Comparison of ENCODE assay signal across 40 mouse cellular contexts in genomic region chr17:17912618-17913017, GRCm38 (mm10). TPM values are rescaled to one million over a fixed set of nuclear protein-coding genes. Genes with fewer than 3 reads are reported as not detected.
"Had no signal": no experiment of that assay in that cellular context is flagged by ENCODE, and none has a peak within 500 bp of the region (broad histone marks: within the 10 kb centered on the region; RNA-seq: fewer than 3 reads in every experiment).

No protein-coding gene starts in this region.

RNA-seq across cellular contexts. Expression of gene Fpr3, which starts 25.0 kb away (rescaled TPM):
- total RNA-seq: left cerebral cortex, adult 8-10 months; left cerebral cortex, postnatal 10 days; left cerebral cortex, postnatal 14 days; left cerebral cortex, postnatal 25 days; left cerebral cortex, postnatal 36 days; left cerebral cortex, postnatal 4 days; liver, adult 2 months; megakaryocyte progenitor cell, adult 5-6 weeks; megakaryocyte, adult 5-6 weeks; megakaryocyte-erythroid progenitor cell, adult 5-6 weeks; midbrain, postnatal 0 days; monocyte, adult 5-6 weeks had no signal
- polyA plus RNA-seq: limb, embryonic 10.5 days; limb, embryonic 11.5 days; limb, embryonic 12.5 days; limb, embryonic 13.5 days; limb, embryonic 14.5 days; limb, embryonic 15.5 days; liver, adult 2 months; liver, embryonic 11.5 days; liver, embryonic 12.5 days; liver, embryonic 13.5 days; liver, embryonic 14.5 days; liver, embryonic 15.5 days; liver, embryonic 16.5 days; liver, postnatal 0 days; lung, adult 2 months; lung, embryonic 14.5 days; lung, embryonic 15.5 days; lung, embryonic 16.5 days; lung, postnatal 0 days; macrophage; midbrain, embryonic 10.5 days; midbrain, embryonic 11.5 days; midbrain, embryonic 12.5 days; midbrain, embryonic 13.5 days; midbrain, embryonic 14.5 days; midbrain, embryonic 15.5 days; midbrain, embryonic 16.5 days; midbrain, postnatal 0 days; myocyte; neural tube, embryonic 11.5 days had no signal

RNA-seq across cellular contexts. Expression of gene Fpr2, which starts 25.0 kb away (rescaled TPM):
- total RNA-seq: left cerebral cortex, adult 8-10 months; left cerebral cortex, postnatal 10 days; left cerebral cortex, postnatal 14 days; left cerebral cortex, postnatal 25 days; left cerebral cortex, postnatal 36 days; midbrain, postnatal 0 days had no signal
- polyA plus RNA-seq: limb, embryonic 11.5 days; limb, embryonic 12.5 days; limb, embryonic 13.5 days; liver, embryonic 11.5 days; midbrain, embryonic 10.5 days; midbrain, embryonic 11.5 days; midbrain, embryonic 12.5 days; midbrain, embryonic 13.5 days; midbrain, embryonic 14.5 days; midbrain, embryonic 15.5 days; myocyte; neural tube, embryonic 11.5 days had no signal

RNA-seq across cellular contexts. Expression of gene Fpr1, which starts 28.9 kb away (rescaled TPM):
- total RNA-seq: left cerebral cortex, adult 8-10 months; left cerebral cortex, postnatal 10 days; left cerebral cortex, postnatal 14 days; left cerebral cortex, postnatal 25 days; left cerebral cortex, postnatal 36 days; megakaryocyte-erythroid progenitor cell, adult 5-6 weeks; midbrain, postnatal 0 days had no signal
- polyA plus RNA-seq: limb, embryonic 10.5 days; limb, embryonic 11.5 days; limb, embryonic 12.5 days; limb, embryonic 13.5 days; midbrain, embryonic 10.5 days; midbrain, embryonic 11.5 days; midbrain, embryonic 12.5 days; midbrain, embryonic 14.5 days; myocyte; neural tube, embryonic 11.5 days had no signal

RNA-seq across cellular contexts. Expression of gene Has1, which starts 57.6 kb away (rescaled TPM):
- total RNA-seq: liver, adult 2 months; megakaryocyte progenitor cell, adult 5-6 weeks; megakaryocyte, adult 5-6 weeks; megakaryocyte-erythroid progenitor cell, adult 5-6 weeks; monocyte, adult 5-6 weeks had no signal
- polyA plus RNA-seq: liver, adult 2 months; liver, embryonic 14.5 days; macrophage had no signal
